Mouse (Mus musculus) yolk sac, embryonic 10.5 days (tissue): Measurements from ENCODE around the gene Slc24a1.

Experiments
- DNase-seq: peaks from one replicate; pipeline ENCODE4 v3.0.0-alpha.2; 2017; ENCODE audit warnings: low spot score

Slc24a1 gene

DNA sequence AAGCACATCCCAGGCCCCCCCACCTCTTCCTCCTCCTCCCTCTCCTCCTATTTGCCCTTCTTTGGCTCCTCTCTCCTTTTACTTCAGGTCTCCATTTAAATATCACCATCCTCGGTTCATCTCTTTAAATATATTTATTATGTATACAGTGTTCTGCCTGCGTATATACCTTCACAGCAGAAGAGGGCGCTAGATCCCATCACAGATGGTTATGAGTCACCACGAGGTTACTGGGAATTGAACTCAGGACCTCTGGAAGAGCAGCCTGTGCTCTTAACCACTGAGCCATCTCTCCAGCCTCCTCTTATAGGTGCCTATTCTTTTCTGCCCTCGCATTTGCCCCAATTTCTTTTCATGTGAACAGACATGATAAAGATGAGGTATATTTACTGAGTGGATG lies 13.9 kb downstream of the Slc24a1 start:
- no peak for DNase-seq

DNA sequence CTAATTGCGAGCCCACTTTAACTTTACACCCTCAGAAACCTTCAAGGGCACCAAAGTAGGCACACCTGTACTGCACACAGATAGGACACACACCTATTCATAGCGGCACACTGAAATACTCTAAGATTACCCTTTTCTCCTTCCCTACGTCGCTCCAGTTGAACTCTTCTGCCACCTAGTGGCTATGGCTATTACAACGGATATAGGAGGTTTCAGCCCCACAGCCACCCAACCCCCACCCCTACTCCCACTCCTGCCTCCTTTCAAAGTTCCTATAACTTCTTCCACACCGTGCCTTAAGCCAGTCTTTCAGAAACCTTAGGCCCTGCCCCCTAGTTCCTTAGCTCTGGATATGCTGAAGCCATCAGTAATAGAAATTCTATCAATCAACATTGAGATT lies 14.9 kb downstream of the Slc24a1 start:
- DNase-seq: peak; percentile 24

DNA sequence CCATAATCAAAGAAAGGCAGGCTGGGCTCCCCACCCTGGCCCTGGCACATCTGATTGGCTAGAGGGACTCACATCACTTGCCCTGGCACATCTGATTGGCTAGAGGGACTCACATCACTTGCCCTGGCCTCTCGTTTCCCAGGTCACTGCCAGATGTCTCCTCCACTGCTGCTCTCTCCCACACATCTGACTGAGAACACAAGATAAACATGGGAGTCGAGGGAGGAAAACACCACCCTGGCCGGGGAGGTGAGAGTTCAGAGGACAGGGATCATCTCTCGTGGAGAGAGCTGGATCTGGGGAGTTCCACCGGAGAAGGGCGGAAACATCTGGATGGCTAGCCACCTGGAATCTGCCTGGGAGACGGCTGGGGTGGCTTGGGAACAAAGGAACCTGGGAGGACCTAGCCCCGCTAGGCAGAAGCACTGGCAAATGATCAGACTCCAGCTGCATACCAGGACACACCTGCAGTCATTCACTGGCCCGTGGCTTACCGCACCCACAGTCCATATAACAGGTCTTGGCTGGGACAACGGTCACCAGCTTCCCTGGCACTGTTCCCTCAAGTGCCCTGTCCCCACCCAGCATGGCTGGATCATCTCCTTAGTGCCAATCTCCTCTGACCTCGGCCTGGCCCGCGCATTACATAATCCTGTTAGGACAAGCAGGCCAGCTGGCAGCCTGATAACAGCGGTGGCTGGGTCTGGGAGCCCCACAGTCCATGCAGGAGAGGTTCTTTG lies 17.2 kb downstream of the Slc24a1 start:
- DNase-seq: no peak

DNA sequence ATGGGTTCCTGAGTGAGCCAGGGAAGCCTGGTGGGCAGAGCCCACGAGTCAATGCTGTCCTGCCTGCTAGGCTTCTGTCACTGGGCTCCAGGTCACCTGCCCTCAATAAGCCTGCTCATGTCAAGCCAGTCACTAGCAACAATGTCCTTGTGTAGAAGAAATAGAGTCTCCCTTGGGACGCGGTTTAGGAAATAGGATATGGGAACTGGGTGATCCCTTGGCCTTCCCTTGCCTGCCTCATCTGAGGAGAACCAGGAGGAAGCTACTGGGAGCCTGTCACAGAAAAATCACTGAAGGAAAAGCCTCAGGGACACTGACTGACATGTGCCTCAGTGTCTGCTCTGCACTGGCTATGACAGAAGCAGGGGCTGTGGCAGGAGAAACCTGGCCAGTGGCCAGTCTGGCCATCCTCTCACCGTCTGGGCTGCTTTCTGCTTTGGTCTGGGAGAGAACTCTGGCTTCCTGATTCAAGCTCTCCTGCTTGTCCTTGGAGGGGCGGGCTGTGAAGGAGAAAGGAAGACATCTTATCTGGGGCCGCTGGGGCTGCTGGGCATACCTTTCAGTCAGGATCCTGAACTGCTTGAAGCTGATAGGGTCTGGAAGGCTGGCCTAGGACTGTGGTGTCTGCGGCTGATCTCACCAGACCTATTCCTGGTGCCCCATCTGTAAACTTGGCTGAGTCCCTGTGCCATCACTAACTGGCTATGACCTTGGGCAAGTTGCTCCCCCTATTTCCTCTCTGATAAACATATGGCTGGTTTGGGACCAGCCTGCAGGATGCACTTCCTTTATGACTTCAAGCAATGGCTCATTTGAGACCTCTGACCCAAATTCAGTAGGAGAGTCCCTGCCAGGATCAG lies 19.4 kb downstream of the Slc24a1 start:
- DNase-seq: no peak

DNA sequence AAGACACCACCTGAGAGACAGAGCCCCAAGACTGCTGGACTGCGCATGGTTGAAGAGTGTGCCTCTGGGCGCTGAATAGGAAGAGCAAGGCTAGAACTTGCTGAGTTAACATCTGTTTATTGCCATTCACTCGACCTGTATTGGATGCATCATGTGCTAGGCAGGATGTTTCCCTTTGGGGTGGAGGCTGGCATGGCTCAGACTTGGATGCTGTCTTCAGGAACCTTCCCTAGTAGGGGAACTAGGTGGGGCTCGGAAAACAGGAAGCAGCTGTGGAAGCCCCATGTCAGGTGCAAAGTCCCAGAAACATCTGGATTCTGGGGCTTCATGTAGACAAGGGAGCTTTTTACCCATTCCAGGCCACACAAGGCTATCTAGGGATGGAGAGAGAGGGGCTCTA lies 21.2 kb downstream of the Slc24a1 start:
- DNase-seq: no peak

DNA sequence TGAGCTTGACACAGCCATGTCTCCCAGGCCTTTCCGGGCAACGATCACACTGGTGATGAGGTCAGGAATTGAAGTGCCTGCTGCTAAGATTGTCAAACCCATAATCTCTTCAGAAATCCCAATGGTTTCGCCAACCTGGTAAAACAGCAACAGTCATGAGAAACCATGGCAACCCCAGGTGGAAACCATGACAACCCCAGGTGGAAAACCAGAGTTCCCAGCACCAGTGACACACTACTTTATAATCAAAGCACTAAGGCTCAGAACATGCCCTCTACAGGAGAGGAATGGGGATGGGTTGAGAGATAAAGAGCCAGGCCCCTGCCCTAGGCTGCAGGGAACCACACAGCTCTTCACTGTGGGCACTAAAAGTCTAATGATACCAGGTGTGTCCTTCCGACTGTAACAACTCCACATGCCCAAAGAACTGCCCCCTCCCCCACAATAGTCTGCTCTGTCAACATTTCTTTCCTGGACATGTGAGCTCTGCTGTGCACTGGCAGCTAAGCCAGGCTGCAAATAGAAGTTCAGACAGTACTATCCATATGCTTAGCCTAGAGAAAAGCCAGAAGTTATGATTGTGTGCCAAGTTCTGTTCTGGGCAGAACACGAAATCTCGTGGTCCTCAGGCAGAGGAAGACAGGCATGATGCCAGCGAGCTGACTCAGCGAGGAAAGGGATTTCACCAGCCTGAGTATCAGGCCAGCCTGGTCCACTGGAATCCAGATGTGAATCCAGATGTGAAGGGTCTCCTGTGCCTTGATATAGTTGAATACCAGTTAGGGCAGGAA lies 25.0 kb downstream of the Slc24a1 start:
- no peak for DNase-seq

DNA sequence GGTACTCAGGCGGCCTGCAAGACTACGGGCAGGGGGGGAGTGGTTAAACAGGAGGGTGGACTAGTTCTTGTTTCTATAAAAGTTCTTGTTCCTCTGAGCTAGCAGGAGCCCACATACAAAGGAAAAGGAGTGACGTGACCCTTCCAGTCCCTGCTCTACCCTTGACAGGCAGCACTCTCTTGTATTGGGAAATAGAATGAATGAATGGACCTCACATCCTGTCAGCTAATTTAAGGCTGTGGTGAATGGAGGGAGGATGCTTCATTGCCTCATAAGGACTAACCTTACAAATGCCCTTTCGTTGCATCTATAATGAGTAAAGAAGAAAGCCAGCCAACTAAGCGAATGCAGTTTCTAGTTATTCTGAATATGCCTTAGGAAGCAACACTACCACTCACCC lies 25.6 kb downstream of the Slc24a1 start:
- DNase-seq: no peak

DNA sequence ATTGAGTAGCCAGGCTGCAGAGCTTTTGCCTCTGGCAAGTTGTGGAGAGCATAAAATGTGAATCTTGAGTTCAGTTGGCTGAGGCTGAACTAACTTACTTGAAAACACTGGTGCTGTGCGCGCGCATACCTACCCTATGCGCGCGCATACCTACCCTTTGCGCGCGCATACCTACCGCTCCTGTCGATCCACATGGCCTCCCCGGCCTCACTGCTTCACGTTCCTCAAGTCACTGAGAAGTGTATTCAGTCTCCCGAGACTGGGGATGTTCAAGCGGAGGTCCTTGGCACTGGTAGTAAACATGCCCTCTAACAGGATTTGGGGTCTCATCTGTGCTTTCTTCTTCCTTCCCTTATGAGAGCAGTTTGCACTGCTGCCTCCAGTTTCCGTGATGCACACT lies 32.8 kb downstream of the Slc24a1 start:
- peak; percentile 60 for DNase-seq

DNA sequence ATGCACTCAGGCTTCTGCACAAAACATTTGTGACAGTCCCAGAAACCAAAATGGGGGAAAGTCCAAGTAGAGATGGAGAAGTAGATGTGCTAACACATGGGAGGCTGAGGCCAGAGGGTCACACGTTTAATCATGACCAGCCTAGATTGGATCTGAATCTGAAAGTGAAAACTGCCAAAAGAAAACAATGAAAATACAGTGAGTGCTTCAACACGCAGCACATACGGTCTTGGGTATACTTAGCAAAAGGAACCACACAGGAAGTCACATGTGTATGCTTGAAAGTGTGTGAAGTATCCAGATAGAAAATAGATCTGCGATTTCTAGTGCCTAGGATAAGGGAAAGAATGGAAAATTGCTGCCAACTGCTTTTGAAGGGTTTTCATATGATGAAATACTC lies 36.8 kb downstream of the Slc24a1 start:
- DNase-seq: no peak

DNA sequence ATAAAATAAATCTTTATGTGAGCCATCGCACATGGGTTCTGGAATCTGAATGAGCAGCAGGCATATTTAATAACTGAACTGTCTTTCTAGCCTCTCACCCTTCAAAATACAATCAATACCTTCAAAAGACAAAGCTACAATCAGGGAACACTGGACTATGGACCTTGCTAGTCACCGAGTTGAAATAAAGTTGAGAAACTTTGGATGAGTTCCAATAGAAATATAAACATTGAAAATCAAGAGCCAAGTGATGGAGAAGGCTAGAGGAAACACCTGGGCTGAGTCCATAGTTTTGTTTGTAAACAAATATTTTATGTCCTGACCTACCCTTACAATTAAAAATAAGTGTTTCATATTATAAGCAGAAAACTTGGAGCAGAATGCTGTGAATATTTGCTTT lies 37.4 kb downstream of the Slc24a1 start:
- DNase-seq: no peak

DNA sequence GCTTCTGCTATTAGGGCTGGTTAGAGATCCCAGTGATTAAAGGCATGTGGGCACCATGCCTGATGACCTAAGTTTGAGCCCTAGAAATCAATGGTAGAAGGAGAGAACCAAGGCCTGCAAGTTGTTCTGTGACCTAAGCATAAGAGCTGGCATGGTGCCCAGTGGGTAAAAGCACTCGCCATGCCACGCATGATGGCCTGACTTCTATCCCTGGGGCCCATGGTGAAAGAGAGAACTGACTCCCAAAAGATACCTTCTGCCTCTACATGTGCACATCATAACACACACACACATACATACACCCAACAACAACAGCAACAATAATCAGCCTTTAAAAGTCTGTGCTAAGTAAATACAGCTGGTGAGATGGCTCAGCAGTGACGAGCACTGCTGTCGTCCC lies 38.0 kb downstream of the Slc24a1 start:
- no peak for DNase-seq

DNA sequence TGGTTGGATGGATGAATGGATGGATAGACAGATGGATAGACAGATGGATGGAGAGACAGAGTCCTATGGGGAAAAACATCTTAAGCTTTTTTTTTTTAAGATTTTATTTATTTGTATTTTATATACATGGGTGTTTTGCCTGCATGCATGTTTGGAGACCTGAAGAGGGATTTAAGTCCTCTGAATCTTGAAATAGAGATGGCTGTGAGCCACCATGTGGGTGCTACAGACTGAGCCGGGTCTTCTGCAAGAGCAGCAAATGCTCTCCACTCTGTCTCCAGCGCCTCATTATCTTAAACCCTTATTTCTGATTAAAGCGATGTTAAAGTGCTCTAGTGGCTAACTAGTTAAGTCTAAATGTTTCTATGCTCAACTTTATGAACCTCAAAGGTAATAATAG lies 44.0 kb downstream of the Slc24a1 start:
- DNase-seq: no peak

DNA sequence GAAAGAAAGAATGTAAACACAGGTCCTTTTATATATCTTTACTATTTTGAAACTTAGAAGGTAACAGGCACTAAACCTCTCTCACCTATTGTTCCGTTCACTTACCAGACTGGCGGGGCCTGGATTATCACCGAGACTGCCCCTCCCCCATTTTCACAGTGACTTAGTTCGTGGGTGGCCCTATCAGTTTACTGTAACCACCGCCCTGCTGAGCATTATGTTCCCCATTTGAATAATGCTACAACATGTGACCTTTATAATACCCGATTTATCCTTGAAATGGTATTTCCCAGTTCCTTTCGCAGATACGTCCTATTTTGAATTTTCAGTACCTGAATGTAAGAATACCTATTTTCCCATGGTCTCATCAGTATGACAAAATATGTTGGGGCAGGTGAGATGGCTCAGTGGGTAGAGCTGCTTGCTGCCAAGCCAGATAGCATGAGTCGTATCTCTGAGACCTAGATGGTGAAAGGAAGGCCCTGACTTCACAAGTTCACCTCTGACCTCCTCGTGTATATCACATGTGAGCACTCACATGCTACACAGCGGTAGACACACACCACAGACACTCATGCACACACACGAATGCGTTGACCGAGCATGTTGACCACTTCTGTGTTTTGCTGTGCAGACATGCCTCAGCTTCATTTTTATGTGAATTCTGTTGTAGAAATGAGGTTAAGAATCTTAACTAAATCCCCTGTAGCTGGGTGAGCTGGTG lies 46.3 kb downstream of the Slc24a1 start:
- no peak for DNase-seq

DNA sequence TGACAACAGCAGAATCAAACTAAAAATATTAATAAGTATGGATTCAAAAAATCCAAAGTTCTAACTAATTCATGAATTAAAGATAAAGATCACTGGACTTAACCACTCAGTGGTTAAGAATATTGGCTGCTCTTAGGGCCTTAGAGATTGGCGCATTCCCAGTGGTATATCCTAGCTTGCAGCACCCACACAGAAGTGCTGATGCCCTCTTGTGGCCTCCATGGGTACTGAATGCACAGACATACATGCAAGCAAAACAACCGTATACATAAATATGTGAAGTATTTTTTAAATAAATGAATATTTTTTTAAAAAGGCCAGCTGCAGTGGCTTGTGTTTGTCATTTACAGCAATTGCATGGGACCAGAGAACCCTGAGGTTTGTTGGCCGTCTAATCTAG lies 48.0 kb downstream of the Slc24a1 start:
- peak; percentile 22 for DNase-seq

DNA sequence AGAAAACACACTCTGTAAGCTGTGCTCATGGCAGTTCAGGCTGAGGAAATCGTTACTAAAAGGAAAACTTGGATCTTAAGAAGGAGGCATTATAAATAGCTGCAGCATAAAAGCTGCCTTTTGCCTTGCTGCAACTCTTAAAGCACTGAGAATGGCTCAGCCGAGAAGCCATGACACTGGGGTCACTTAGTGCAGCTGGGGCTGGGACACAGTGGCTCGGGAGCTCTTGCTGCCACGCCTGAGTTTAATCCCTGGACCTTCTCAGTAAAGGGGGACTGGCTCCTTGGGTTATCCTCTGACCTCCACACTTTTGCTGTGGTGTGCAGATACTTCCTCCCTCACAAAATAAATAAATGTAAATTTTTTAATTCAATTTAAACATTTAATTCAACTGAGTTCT lies 48.5 kb downstream of the Slc24a1 start:
- no peak for DNase-seq

DNA sequence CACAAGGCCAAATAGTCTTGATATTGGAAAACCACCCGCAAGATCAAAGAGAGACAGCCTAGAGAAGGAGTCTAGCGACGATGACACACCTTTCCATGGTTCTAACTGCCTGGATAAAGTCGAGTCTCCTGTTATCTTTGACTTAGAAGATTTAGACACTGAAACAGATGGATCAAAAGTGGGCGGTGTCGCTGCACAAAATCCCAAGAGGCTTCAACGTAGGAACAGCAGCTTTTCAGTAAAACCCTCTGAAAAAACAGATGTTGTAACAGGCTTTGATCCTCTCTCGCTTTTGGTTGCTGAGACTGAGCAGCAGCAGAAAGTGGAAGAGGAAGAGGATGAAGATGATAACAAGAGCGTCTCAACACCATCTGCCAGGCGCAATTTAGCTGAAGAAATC lies 54.8 kb downstream of the Slc24a1 start:
- no peak for DNase-seq

DNA sequence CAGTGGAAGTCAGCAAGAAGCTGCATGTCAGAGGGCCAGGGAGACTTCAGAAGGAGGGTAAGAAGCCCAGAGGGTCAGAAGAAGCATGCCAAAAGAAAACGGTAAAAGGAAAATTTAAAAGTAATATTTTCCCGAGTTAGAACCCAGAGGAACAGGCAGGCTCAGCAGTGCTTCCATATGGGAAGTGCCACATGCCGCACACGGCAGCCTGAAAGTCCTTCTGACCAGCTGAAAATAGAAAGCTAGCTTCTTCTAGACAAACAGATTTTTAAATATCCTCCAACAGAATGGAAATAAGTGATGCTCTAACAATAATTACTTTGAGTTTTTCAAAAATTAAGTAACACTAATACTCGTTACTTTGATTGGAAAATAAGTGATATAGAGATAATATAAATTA lies 65.4 kb downstream of the Slc24a1 start:
- DNase-seq: no peak
